In the genomic region with DNA sequence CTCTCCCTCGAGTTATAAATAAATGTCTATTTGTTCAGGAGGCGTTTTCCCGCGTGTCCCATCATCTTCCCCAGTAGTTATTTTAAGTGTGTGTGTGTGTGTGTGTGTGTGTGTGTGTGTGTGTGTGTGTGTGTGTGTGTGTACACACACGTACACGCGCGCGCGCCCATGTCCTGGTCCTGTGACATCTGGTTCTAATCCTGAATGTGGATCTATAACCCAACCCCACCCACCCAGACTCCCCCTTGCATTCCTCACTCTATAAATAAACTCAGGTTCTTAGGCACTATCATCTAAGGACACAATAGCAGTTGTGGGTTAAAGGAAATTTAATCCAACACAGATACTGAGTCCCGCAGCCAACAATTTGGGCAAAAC, we compare ENCODE assay signal across 9 mouse cellular contexts. TPM values are rescaled to one million over a fixed set of nuclear protein-coding genes. Genes with fewer than 3 reads are reported as not detected.
A peak's percentile ranks its signal among the peaks of the same experiment; 100 is the strongest.
DNase-seq lines count a peak whose midpoint lies in the region; ATAC-seq lines count a peak whose summit lies in the region.
"Had no signal": no experiment of that assay in that cellular context is flagged by ENCODE, and none has a peak within 500 bp of the region (broad histone marks: within the 10 kb centered on the region; RNA-seq: fewer than 3 reads in every experiment).

No protein-coding gene starts in this region.

- intact Hi-C loops in heart, postnatal 25 days (cut with DNase I) = no loop called here

- H3K36me3 ChIP-seq in heart, embryonic 11.5 days (ENCODE audit: control insufficient read depth, insufficient read depth, low read length) = no peaks in the 10 kb centered on the region
- H3K36me3 ChIP-seq in hindbrain, embryonic 14.5 days (replicated peaks; ENCODE audit: control insufficient read depth, insufficient read depth) = no peaks in the 10 kb centered on the region
- H3K36me3 ChIP-seq in midbrain, embryonic 11.5 days (ENCODE audit: control insufficient read depth, insufficient read depth, low read length) = no peaks in the 10 kb centered on the region

- peak overlapping the region; percentile 70 for H3K27ac ChIP-seq in heart, embryonic 11.5 days (ENCODE audit: low read depth, low read length)
- no peak overlapping the region for H3K27ac ChIP-seq in hindbrain, embryonic 14.5 days
- no peak overlapping the region for H3K27ac ChIP-seq in midbrain, embryonic 11.5 days (ENCODE audit: low read depth, low read length)

- no peaks in the 10 kb centered on the region for H3K4me1 ChIP-seq in heart, embryonic 11.5 days (ENCODE audit: control insufficient read depth, insufficient read depth, low read length)
- no peaks in the 10 kb centered on the region for H3K4me1 ChIP-seq in hindbrain, embryonic 14.5 days (replicated peaks; ENCODE audit: control insufficient read depth, insufficient read depth, low read length)
- H3K4me1 ChIP-seq in midbrain, embryonic 11.5 days (ENCODE audit: control insufficient read depth, insufficient read depth, low read length) = peaks cover 3% of the 10 kb centered on the region

- no peaks in the 10 kb centered on the region for H3K27me3 ChIP-seq in heart, embryonic 11.5 days (ENCODE audit: control insufficient read depth, insufficient read depth, low read length)
- no peaks in the 10 kb centered on the region for H3K27me3 ChIP-seq in hindbrain, embryonic 14.5 days (ENCODE audit: control insufficient read depth, insufficient read depth, low read length)
- no peaks in the 10 kb centered on the region for H3K27me3 ChIP-seq in midbrain, embryonic 11.5 days (ENCODE audit: control insufficient read depth, insufficient read depth, low read length)

- WGBS in heart, embryonic 11.5 days (ENCODE audit: insufficient replicate concordance) = 16% methylated on average over 11 of the region's 11 CpGs
- 52% methylated on average over 11 of the region's 11 CpGs for WGBS in hindbrain, embryonic 14.5 days
- 47% methylated on average over 11 of the region's 11 CpGs for WGBS in midbrain, embryonic 11.5 days

- no peak for ATAC-seq in heart, embryonic 11.5 days (replicated peaks; ENCODE audit: insufficient number of reproducible peaks, low FRiP score, low TSS enrichment)
- no peak for ATAC-seq in hindbrain, embryonic 14.5 days (ENCODE audit: low FRiP score)
- no peak for ATAC-seq in midbrain, embryonic 11.5 days (ENCODE audit: low FRiP score)

- H3K4me3 ChIP-seq in heart, embryonic 11.5 days (ENCODE audit: low read depth, low read length) = peak overlapping the region; percentile 64
- peak overlapping the region; percentile 52 for H3K4me3 ChIP-seq in hindbrain, embryonic 14.5 days (replicated peaks; ENCODE audit: low read length)
- no peak overlapping the region; the same call in 1 of the 2 replicates for H3K4me3 ChIP-seq in midbrain, embryonic 11.5 days (ENCODE audit: low read depth, low read length)

- no peak for DNase-seq in heart, postnatal 25 days (ENCODE audit: low spot score)
- DNase-seq in embryo, embryonic 10.5 days (ENCODE audit: low spot score) = peak; percentile 52
- no peak for DNase-seq in hindbrain, embryonic 14.5 days (ENCODE audit: low spot score)
- no peak for DNase-seq in midbrain, embryonic 11.5 days (ENCODE audit: low spot score, missing footprints)
- DNase-seq in right cerebral cortex, adult 2 months (ENCODE audit: low spot score in 2 of 2) = no peak
- DNase-seq in gastrocnemius, postnatal 10 days = no peak
- no peak for DNase-seq in urinary bladder, postnatal 10 days (ENCODE audit: low spot score)

- H3K9ac ChIP-seq in heart, embryonic 11.5 days (ENCODE audit: low read depth, low read length) = peak overlapping the region; percentile 50; the same call in 1 of the 2 replicates
- peak overlapping the region; percentile 66; the same call in 1 of the 2 replicates for H3K9ac ChIP-seq in hindbrain, embryonic 14.5 days
- H3K9ac ChIP-seq in midbrain, embryonic 11.5 days (ENCODE audit: low read length) = no peak overlapping the region

- H3K9me3 ChIP-seq in heart, embryonic 11.5 days (replicated peaks; ENCODE audit: control insufficient read depth, low read length) = no peaks in the 10 kb centered on the region
- H3K9me3 ChIP-seq in hindbrain, embryonic 14.5 days (ENCODE audit: control insufficient read depth, low read length) = no peaks in the 10 kb centered on the region
- H3K9me3 ChIP-seq in midbrain, embryonic 11.5 days (ENCODE audit: control insufficient read depth, low read length) = no peaks in the 10 kb centered on the region
- H3K9me3 ChIP-seq: megakaryocyte, embryonic 14.5 days had no signal

- peak overlapping the region; percentile 92 for H3K4me2 ChIP-seq in heart, embryonic 11.5 days
- peak overlapping the region; percentile 91 for H3K4me2 ChIP-seq in hindbrain, embryonic 14.5 days (replicated peaks)
- H3K4me2 ChIP-seq in midbrain, embryonic 11.5 days = peak overlapping the region; percentile 82

RNA-seq across cellular contexts. Expression of a gene that starts 0.3 kb away (rescaled TPM):
- 62.0 and 86.9 TPM in 2 replicates for polyA plus RNA-seq in heart, embryonic 11.5 days (2014; fragmentation: Nextera tagmentation; extraction: Ambion mirVana)
- under 1 TPM; 0.36 to 0.53 TPM for total RNA-seq in heart, postnatal 25 days (2021)
- 0.48 and 0.62 TPM in 2 replicates for polyA plus RNA-seq in hindbrain, embryonic 14.5 days (2014; fragmentation: Nextera tagmentation; extraction: Ambion mirVana)
- 17.9 and 19.4 TPM in 2 replicates for polyA plus RNA-seq in midbrain, embryonic 11.5 days (2014; fragmentation: Nextera tagmentation; extraction: Ambion mirVana)
- 1 to 10 TPM in 1 of 2 experiments, under 1 TPM in 1; 0.92 to 2.3 TPM for total RNA-seq in gastrocnemius, postnatal 10 days (2021)

Comparison
In these comparisons a context has a peak if more than half of its experiments do, and no peak if none do; other contexts are left out.
1. RNA of a gene that starts 0.3 kb away (polyA plus RNA-seq): 62.0 to 86.9 TPM in heart, embryonic 11.5 days and 17.9 to 19.4 TPM in midbrain, embryonic 11.5 days; 0.48 to 0.62 TPM in hindbrain, embryonic 14.5 days; every median in the first group is over 10 times any median in the second.
2. Peak in every context shown above with its lines, with median percentiles within 50 percentile points of each other: H3K4me2 ChIP-seq.